Mouse (Mus musculus) hematopoietic stem cell, adult 5-6 weeks (primary cell): ENCODE data around the gene Tmsb15l. TPM values are rescaled to one million over a fixed set of nuclear protein-coding genes. Genes with fewer than 3 reads are reported as not detected.
"Not testable (repeated sequence)": the region's sequence is repeated elsewhere in the genome, so short reads cannot be mapped to it uniquely, and the experiment has no call there.

Experiments
- ATAC-seq, 2 experiments: fragments of 125-278 bp in 1 of 2; replicated peaks in 1 of 2; 2 replicates each; pipeline ENCODE4 v1.8.0; 2016 to 2017; ENCODE audit warnings: inconsistent platforms in 2 of 2, mild to moderate bottlenecking in 2 of 2, moderate number of reproducible peaks in 2 of 2, low read depth in 1 of 2, moderate TSS enrichment in 1 of 2; ENCODE audit not compliant: low FRiP score in 2 of 2, poor library complexity in 2 of 2, severe bottlenecking in 2 of 2, insufficient read depth in 1 of 2, low TSS enrichment in 1 of 2
- total RNA-seq: library from RNA; stranded (forward); fragments of 172-1452, 232-1000 nt; gene quantifications from 2 replicates; pipeline ENCODE4 v1.2.3, GENCODE M21; 2017

The Tmsb15l gene
- total RNA-seq, result 20.1 and 33.5 TPM in 2 replicates

GRCm38 (mm10) chrX:136976424-136977084 lies at the start of gene Tmsb15l, which contains the start of gene Tmsb15b1:
Gene Tmsb15l, minus strand, starts transcription at chrX:136976869.
Gene Tmsb15b1, minus strand, starts transcription at chrX:136976874.
- peak; percentile 100 for ATAC-seq

DNA sequence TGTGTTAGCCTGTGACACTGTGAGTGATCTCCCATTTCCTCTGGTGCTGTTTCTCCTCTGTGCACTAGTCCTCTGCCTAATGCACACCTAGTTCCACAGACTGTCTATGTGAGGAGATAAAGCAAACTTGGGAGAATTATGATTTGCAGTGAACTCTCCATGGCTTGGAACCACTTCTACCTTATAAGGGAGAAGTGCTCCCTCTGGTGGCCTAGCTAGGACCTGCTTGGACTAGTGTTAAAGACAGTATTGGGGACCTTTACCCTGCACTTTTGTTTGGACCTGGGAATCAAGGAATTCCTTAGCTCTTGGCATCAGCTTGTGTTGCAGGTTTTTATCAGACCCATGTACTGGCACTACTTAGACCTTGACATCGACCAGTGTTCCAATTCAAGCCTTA lies 42.6 kb upstream of the Tmsb15l start:
- peak; percentile 82 to 86; a peak in 3 of 4 replicates for ATAC-seq

GRCm38 (mm10) chrX:137017668-137018067 lies 41.0 kb upstream of the Tmsb15l start:
- no peak for ATAC-seq

GRCm38 (mm10) chrX:137015099-137015709 lies 38.5 kb upstream of the Tmsb15l start:
- peak; percentile 75 to 89 for ATAC-seq

- ATAC-seq, result no peak
Observed at GRCm38 (mm10) chrX:136996256-136996655, 19.6 kb upstream of the Tmsb15l start.

- ATAC-seq, result no peak
Observed at GRCm38 (mm10) chrX:136993641-136994040, 17.0 kb upstream of the Tmsb15l start.

GRCm38 (mm10) chrX:136992978-136993547 lies 16.4 kb upstream of the Tmsb15l start, which contains the start of gene Zcchc18:
Gene Zcchc18, plus strand, starts transcription at chrX:136993155.
- ATAC-seq, result peak; percentile 97 to 98

DNA sequence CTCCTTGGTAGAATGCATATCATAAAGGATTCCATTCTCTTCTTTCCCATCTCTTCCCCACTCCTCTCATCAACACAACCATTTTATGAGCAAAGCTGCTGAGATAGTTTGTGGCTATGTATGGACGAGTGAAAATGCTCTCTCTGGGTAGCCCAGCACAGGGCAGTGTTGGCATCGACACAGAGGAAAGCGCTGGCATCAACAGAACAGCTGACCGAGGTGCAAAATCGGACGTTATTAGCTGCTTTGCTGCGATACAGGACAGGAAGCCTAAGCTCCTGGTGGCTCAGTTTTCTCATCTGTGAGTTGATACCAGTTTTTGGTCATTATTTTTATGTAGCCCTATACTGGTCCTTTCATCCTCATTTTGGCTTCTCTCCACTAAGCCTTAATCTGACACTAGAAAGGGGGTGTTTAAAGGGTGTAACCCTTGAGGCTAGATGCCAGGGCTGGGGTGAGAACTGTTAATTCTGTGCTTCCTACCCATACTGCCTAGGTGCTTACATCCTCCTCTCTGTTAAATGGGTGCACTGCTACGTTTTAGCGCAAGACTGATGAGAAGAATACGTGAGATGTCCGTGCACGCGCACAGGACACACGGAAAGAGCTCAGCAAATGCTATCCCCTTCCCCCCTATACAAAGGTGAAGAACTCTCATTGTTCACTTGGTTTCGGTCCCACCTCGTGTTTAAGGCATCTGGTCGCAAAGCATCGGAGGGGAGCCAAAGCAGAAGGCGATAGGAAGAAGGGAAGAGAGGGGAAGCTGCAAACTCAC lies 15.7 kb upstream of the Tmsb15l start:
- peak in 1 of 2 experiments; percentile 12; a peak in 1 of 4 replicates for ATAC-seq

- peak; percentile 52 to 69 for ATAC-seq
Observed at GRCm38 (mm10) chrX:136991274-136991673, 14.6 kb upstream of the Tmsb15l start.

DNA sequence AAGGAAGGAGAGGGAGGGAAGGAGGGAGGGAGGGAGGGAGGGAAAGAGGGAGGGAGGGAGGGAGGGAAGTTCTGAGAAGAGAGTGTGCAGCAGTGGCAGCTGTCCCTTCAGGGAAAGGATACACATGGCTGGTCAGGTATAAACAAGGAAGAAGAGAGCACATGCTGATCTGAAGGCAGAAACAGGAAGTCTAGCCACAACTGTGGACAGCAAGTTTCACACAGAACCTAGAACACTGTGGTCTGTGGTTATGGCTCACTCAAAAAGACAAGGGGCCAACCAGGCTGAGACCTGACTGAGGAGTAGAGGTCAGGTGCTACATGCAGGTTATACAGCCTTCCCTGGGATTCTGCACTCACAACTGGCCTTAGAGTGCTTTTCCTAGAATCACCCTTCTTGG lies 9.4 kb upstream of the Tmsb15l start:
- ATAC-seq, result peak; percentile 98

- peak; percentile 47 to 59; a peak in 3 of 4 replicates for ATAC-seq
Observed at GRCm38 (mm10) chrX:136978616-136979015, 1.9 kb upstream of the Tmsb15l start.

DNA sequence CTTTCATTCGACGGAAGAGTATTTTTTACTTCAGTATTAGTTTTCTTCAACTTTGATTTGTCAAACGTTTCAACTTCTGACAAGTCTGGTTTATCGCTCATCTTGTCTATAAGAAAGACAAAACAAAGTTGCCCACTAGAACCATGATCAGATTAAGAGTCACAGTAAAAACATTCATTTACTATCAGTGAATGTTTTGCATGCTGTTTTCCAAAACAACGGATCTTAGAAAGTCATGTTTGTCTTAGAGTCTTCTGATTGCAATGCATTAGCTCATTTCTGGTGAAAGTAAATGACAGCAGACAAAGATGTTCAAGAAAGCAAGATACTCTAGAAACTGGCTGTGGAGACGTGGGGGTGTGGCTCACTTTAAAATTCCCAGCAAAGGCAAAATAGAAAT lies 1.3 kb downstream of the Tmsb15l start, which contains the start of gene Tmsb15b2:
Tmsb15b2 (minus strand) TSS at position 101 of the 400 bp plus-strand sequence.
- ATAC-seq, result not testable (repeated sequence)

DNA sequence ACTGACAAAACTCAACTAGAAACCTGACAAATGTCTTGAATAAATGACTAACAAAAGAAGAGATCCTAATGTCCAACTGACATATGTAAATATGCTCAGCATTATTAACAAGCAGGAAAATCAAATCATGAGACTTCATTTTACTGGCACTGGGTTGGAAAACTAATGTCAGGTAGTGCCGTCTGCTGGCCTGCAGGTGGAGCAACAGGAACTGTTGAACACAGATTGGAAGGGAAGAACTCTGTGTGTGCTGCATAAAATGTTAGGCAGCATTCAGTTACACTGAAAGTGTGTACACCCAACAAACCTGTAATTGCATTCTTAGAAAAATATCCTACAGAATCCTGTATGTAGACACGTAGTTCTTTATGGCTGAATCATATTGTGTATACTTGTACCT lies 17.0 kb downstream of the Tmsb15l start:
- ATAC-seq, result peak; percentile 59 to 66; a peak in 3 of 4 replicates

DNA sequence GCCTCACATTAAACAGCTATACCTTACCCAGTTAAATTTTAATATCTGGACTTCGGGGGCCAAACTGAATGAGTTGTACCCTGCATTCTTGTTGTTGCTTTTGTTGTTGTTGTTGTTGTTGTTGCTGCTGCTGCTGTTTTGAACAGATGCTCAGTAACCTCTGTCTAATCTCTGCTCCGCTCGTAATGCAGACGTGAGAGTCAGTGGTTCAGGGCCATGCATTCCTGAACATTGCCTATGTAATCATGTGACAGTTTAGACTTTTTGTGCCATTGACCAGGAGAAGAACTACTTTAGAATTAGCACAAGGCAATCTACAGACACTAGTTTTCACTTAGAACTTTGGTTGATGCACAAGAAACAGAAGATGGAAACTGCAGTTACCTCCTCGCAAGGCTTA lies 18.4 kb downstream of the Tmsb15l start:
- ATAC-seq, result not testable (repeated sequence)

DNA sequence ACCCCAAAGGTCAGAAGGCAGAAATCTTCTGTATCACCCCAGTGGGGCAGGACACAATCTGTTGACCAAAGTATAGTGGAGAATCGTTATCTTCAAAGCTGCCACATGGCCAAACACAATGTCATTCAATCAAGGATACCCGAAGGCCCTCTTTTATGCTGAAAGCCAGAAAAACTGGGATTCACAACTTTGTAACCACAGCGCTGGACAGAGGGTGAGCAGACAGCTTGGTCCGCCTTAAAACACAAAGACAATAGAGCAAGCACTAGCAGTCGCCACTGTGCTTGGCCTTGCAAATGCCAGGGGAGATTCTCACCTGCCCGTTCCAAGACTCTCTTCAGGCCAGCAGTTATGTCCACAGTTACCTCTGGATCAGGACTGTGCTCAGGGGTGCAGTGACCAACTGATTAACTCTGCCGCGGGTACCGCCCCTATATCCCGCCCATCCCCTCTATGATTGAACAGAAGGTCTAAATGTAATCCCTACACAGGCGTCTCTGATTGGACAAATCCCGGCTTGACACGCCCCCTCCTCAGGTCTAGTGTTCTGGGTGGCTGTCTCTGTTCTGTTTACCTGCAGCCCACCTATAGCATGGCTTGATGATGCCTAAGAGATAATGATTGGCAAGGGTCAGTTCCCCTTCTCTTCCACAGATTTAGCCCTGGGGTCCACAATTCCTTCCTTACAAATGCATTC lies 18.9 kb downstream of the Tmsb15l start:
- peak; percentile 95 to 99 for ATAC-seq

DNA sequence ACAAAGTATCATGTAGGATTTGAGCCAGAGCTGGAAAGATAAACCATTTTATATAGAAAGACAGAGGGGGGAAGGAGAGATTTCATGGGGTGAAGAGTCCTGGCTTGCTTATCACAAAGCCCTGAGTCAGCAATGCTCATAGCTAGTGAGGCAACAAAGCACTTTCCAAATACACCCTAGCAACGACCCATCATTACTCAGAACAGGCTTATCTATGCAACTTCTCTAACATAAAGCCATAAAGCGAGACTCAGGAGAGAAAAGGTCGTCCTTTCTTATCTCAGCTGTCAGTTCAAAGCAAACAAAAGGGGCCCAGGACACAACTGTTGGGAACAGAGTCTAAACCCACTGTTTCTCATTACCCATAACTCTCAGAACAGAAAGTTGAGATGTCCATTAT lies 38.7 kb downstream of the Tmsb15l start:
- ATAC-seq, result no peak

- ATAC-seq, result no peak
Observed at GRCm38 (mm10) chrX:136927031-136927430, 49.6 kb downstream of the Tmsb15l start, which contains the start of gene H2bfm. Gene H2bfm, plus strand, starts transcription at chrX:136927325.
